Mouse (Mus musculus) layer of hippocampus, postnatal 25 days (tissue): ENCODE data around the gene Cybb. TPM values are rescaled to one million over a fixed set of nuclear protein-coding genes. Genes with fewer than 3 reads are reported as not detected.
"Not testable (repeated sequence)": the region's sequence is repeated elsewhere in the genome, so short reads cannot be mapped to it uniquely, and the experiment has no call there.

Experiments
- DNase-seq, 2 experiments: peaks; one replicate each; pipeline ENCODE4 v3.0.0; 2022; ENCODE audit warnings: mixed read lengths in 2 of 2, low spot score in 1 of 2; ENCODE audit errors: extremely low spot score in 1 of 2
- total RNA-seq, 2 experiments: library from RNA; stranded (reverse); gene quantifications; 2 replicates each; pipeline ENCODE4 v1.2.3; 2021

Cybb gene
- total RNA-seq = under 1 TPM; 0.37 to 0.99 TPM

DNA sequence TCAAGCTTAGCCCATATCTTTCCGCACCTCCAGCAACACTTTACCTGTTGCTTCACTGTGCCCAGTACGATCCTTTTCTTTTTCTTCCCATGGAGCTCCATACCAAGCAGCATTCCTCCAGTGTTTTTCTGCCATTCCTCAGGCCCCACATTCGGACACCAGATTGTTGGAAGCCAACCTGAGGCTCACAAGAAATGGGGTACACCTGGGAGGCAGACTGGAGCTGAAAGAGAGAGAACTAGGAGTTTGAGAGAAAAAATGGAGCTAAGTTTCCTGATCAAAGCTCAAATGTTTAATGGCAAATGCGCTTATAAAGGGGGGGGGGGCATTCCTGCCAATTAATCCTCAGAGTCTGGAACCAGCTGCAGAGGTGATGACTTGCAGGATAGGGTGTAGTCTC is at the start of gene Cybb:
Gene Cybb (minus strand): TSS at position 101 of the 400 bp plus-strand sequence.
- no peak for DNase-seq

- no peak for DNase-seq
Measured at GRCm38 (mm10) chrX:9536881-9537280, 49.3 kb upstream of the Cybb start.

- peak in 1 of 2 experiments; percentile 10 for DNase-seq
Measured at GRCm38 (mm10) chrX:9519969-9520368, 32.4 kb upstream of the Cybb start.

- not testable (repeated sequence) for DNase-seq
Measured at GRCm38 (mm10) chrX:9517531-9517930, 30.0 kb upstream of the Cybb start.

- not testable (repeated sequence) for DNase-seq
Measured at GRCm38 (mm10) chrX:9475036-9475435, 12.5 kb downstream of the Cybb start.

DNA sequence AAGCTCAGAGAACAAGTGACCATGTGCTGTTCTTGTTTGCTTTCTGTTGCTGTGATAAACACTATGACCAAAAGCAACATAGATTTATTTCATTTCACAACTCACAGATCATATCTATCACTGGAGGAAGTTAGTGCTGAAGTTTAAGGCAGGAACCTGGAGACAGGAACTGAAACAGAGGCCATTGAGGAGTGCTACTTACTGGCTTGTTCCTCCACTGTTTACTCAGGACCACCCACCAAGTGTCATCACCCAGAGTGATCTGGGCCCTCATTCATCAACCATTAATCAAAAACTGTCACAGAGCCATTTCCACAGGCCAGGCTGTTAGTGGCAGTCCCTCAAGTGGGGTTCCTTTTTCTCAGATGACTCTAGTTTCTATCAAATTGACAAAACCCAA is 13.1 kb downstream of the Cybb start:
- DNase-seq = no peak

DNA sequence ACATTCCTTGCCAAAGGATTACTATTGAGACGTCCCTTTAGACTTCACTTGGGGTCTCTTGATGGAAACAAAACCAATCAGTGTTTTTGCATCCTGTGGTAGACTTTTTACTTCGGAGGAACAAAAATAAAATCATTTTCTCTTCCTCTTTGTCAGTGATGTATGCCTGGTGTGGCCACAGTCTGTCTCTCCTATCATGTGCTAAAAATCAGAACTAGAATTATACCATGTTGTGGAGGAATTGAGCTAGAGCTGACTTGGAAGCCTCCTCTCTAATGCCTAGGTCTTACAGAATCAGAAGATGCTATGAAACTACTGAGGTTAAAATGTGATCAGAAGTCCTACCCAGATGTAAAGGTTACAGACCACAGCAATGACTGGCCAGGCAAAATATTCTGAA is 13.8 kb downstream of the Cybb start:
- DNase-seq = no peak

DNA sequence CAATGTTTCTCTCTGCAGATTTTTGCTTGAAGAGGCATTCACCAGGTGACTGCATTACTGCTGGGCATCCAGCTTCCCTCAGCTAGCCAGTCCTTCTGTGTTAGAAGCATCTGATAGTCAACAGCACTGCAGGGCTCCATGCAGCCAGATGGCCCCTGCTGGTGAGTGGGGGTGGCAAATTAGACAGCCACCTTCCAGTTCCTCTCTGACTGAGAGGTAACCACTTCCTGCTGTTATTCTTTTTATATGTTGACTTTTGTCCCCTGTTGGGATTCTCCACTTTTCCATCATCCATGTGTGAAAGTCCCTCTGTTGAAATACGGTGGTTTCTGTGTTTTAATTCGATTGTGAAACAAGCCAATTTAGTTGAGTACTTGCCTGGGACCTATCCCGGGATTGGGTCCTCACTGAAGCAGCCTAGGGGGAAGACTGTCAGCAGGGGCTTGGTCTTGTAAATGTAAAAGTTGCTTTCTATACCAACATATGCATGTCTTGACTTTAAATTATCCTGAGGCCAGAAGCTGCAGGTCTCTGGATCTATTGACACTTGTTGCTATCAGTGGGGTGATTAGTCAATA is 16.7 kb downstream of the Cybb start:
- DNase-seq = no peak

GRCm38 (mm10) chrX:9469100-9469499 is 18.5 kb downstream of the Cybb start:
- DNase-seq = no peak

- DNase-seq = no peak
Measured at GRCm38 (mm10) chrX:9467020-9467419, 20.6 kb downstream of the Cybb start.

DNA sequence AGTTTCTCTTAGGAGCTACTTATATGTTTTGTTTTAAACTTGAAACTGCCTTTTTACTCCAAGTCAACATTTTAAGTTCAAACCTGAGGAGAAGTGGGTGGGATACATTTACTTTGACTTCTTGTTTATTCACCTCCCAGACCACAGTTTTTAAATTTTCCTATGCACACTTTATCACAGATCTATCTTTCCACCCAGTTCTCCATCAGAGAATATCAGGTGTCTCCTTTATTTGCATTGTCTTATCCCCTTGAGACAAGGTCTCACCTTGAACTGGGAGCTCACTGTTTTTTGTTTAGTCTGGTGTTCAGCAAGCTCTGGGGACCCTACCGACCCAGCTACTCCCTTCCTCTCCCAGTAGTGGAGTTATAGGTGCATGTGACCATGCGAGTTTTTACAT is 21.7 kb downstream of the Cybb start:
- no peak for DNase-seq

GRCm38 (mm10) chrX:9462671-9463070 is 24.9 kb downstream of the Cybb start:
- no peak for DNase-seq

- no peak for DNase-seq
Measured at GRCm38 (mm10) chrX:9461399-9461798, 26.2 kb downstream of the Cybb start.

DNA sequence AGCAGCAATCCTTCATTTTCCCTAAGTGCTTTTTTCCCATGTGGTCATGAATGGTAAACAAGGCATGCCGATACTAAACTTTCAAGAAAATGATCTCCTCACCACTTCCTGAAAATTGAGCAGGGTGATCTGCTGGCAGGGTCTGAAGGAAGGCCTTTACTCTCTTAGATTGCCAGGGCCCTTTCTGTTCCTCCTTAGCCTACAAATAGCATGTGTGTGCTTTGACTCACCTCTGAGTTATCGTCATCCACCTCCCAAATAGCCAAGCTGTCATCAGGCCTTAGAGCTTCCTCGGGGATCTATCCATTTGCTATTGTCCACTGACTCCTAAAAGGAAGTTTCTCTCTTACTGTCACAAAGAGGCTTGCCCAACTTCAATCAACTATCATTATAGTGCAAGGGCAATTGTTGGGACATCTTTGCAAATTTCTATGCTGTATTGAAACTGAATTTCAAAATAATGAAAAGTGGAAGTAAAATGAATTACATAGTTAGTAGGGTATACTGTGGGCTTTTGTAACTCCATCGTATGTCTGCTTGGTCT is 27.1 kb downstream of the Cybb start:
- no peak for DNase-seq

DNA sequence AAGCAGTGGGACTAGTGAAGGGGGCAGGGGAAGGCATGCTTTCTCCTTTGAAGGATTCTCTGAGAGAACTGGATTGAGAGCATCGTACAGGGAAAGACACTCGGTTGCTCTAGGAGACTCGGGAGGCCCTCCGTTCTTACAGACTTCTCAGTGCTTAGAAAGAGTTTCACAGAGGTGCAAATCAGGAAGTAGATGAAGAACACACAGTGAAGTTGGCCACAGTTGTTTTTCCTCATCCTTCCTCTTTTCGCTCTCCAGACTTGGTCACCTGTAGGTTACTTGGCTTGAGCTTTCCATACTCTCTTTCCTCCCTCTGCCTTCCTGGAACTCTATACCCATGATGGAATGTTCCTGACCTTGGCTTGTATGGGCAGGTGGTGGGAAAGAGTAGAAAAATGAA is 35.2 kb downstream of the Cybb start:
- no peak for DNase-seq

DNA sequence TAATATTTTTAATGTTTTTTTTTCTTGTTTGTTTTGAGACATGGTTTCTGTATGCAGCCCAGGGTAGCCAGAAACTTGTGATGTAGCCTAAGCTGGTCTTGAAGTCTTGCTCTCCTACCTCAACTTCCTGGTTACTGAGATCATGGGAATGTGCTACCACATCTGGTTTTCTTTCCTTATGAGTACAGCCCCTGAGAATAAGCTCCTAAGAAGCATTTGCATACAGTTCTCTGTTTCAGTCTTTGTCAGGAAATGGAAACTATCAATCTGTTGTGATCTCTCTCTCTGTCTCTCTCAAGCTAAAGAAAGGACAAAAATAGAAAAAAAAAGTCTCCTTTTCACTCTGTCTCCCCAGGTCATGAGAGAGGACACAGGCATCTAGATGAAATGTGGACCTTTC is 40.3 kb downstream of the Cybb start:
- DNase-seq = no peak

- no peak for DNase-seq
Measured at GRCm38 (mm10) chrX:9441102-9441501, 46.5 kb downstream of the Cybb start.

DNA sequence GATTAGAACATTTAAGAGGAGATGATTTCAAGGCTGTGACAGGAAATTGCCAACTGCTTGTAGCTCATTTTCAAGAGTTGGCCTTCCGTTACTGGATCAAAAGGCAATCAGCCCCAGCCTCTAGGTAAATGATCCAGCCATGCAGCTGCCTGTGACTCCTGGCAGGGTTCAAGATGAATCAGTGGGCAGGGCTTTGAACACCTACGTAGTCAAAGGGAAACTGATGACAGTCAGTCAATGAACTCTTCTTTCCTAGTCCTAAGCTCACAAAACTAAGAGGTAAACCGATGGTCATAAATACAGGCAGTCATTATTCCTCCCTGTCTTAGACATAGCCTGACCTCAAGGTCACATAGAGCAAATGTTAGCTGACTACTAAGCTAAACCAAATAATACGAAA is 47.0 kb downstream of the Cybb start:
- DNase-seq = no peak

GRCm38 (mm10) chrX:9439257-9439656 is 48.3 kb downstream of the Cybb start:
- no peak for DNase-seq

GRCm38 (mm10) chrX:9413889-9414288 is 73.7 kb downstream of the Cybb start:
- no peak for DNase-seq
